Mouse (Mus musculus) thymus, adult 2 months (tissue): ENCODE data around the gene Vps36.

Experiments
- CTCF ChIP-seq: fragments of 200-500 bp; IDR thresholded peaks from 2 replicates; pipeline ENCODE4 v1.5.1; 2012; ENCODE audit warnings: mild to moderate bottlenecking, control low read depth, low read length, moderate library complexity, borderline replicate concordance; ENCODE audit not compliant: control insufficient read depth, poor library complexity, insufficient read depth; ENCODE audit errors: extremely low read depth
- POLR2A ChIP-seq: fragments of 200-500 bp; IDR thresholded peaks from 2 replicates; pipeline ENCODE4 v1.6.1; 2012; ENCODE audit warnings: mild to moderate bottlenecking, low read length, control low read depth, moderate library complexity; ENCODE audit not compliant: control insufficient read depth, poor library complexity, insufficient read depth; ENCODE audit errors: extremely low read depth

DNA sequence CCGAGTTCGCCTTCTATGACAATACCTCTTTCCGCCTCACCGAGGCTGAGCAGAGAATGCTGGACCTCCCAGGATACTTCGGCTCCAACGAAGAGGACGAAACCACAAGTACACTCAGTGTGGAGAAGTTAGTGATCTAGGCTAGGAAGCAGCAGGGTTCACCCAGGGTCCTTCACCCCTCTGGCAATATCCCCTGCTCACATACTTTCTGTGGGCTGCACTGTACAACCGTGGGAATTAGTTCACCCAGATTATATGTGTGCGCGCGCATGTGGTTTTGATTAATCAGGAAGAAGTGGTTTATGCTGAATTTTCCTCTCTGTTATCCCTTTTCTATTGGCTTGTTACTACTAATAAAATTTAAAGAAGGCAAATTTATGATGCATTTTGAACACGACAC is 66.9 kb downstream of the Vps36 start:
- TF ChIP-seq CTCF, result no peak
- TF ChIP-seq POLR2A, result no peak
